Mouse (Mus musculus): ENCODE data around the gene 4930415O20Rik. TPM values are rescaled to one million over a fixed set of nuclear protein-coding genes. Genes with fewer than 3 reads are reported as not detected.

4930415O20Rik gene
- polyA plus RNA-seq, 1 experiment from 2014 or later, result 0.26 TPM

DNA sequence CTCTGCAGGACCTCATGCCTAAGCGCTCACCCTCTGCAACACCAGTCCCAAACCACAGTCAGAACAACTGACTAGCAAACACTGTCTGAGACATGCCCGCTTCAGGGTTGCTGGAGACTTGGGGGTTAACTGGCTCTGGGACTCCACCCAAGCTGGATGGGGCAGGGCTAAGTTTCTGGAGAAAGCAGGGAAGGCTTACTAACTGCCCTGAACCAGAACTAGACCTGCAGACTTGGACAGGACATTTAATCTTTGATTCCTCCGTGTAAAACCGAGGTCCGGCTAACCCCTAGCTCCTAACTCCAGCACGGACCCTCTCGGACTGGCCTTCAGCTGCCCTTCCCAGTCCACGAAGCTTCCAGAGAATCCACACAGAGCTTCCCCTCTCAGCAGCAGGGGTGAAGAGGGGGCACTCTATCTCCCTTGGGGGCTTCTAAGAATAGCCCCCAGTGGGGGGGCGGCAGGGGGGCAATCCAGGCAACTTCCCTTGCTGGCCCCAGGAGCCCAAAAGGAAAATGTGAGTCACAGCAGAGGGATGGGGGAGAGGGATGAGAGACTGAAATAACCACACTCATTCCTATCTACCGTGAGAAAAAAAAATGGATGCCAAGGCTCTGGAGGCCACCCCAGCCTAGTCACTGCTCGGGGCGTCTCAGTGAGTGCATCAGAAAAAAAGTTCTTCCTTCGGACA, 31.5 kb downstream of the 4930415O20Rik start:
- CTCF ChIA-PET, result interaction anchor here (0.8 to 2.9 kb wide), 3 partner anchors 22 to 30 kb away, joined by 3 to 12 read pairs (median 9); no protein-coding TSS in a partner anchor
- DNase-seq (ENCODE audit: low read depth, low spot score) (peak; percentile 59), ATAC-seq (peak; percentile 51)
- H3K27me3 ChIP-seq, result no peaks in the 10 kb centered on the region
- POLR2A ChIA-PET, result interaction anchor here (0.7 to 1.1 kb wide), 4 partner anchors 10 to 79 kb away, joined by 3 to 5 read pairs (median 4); no protein-coding TSS in a partner anchor
- in situ Hi-C loops (cut with MboI; ENCODE audit: low pct_unique_long_range_greater_than_20kb), result no loop called here
- no peak for TF ChIP-seq CTCF (IDR thresholded peaks at IDR 0.05)

DNA sequence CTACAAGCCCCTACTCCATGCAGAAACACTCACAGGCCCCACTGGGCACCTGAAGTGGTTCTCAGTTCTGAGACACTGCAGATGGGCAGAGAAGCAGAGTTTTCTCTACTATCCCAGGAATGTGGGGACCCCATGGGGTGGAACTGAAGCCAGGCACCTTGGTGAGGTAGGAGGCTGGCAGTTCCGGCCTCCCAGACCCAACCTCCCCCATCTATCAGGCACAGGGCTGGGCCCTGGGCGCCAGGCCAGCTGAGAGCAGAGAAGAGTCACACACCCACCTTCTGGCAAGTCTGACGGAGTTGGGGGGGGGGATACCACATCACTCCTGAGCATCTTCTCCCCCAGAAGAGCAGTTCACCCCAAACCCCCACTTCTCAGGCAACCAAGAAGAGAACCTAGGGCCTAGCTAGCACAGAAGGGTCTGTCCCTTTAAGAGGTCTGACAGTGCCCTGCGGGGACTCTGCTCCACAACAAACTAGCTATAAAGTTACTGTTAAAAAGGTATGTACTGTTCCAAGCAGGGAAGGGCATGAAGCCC, 32.2 kb downstream of the 4930415O20Rik start:
- ChIA-PET CTCF (interaction anchor here (1.0 to 2.9 kb wide), 4 partner anchors 13 to 29 kb away, joined by 3 to 12 read pairs (median 5); no protein-coding TSS in a partner anchor), POLR2A (no interaction called here)
- H3K27me3 ChIP-seq, result no peaks in the 10 kb centered on the region
- DNase-seq (ENCODE audit: low read depth, low spot score), result no peak
- peak; percentile 48 for ATAC-seq
- TF ChIP-seq CTCF (IDR thresholded peaks at IDR 0.05), result no peak
- in situ Hi-C loops (cut with MboI; ENCODE audit: low pct_unique_long_range_greater_than_20kb), result no loop called here

DNA sequence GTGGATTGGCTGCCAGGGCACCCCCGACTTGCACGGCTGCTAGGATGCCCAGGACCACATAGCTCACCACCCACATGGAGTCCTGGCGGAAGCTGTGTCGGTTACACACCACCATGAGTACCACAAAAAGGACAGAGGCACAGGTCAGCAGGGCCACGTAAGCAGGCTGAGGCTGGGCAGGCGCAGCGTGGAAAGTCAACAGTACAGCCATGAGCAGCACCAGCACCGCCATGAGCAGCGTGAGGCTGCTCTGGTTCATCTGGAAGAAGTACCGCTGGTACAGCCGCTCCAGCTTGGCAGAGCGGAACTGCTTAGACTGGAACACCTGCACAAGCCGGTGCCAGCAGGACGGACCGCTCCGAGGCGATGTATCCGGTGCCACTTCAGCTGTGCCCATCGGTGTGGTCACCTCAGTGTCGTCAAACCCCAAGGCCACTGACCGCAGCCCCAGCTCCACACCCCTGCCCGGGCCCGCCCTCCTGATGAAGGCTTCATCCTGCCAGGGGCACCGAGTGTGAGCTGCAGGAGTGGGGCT, 33.3 kb downstream of the 4930415O20Rik start:
- H3K27me3 ChIP-seq, result no peaks in the 10 kb centered on the region
- ChIA-PET CTCF (interaction anchor here (1.0 to 2.9 kb wide), 3 partner anchors 12 to 28 kb away, joined by 3 to 12 read pairs (median 6); no protein-coding TSS in a partner anchor), POLR2A (interaction anchor here (1.5 kb wide), 1 partner anchor 12 kb away, joined by 5 read pairs; no protein-coding TSS in a partner anchor)
- in situ Hi-C loops (cut with MboI; ENCODE audit: low pct_unique_long_range_greater_than_20kb), result no loop called here
- no peak for TF ChIP-seq CTCF (IDR thresholded peaks at IDR 0.05)
- ATAC-seq (no peak), DNase-seq (ENCODE audit: low read depth, low spot score) (no peak)

DNA sequence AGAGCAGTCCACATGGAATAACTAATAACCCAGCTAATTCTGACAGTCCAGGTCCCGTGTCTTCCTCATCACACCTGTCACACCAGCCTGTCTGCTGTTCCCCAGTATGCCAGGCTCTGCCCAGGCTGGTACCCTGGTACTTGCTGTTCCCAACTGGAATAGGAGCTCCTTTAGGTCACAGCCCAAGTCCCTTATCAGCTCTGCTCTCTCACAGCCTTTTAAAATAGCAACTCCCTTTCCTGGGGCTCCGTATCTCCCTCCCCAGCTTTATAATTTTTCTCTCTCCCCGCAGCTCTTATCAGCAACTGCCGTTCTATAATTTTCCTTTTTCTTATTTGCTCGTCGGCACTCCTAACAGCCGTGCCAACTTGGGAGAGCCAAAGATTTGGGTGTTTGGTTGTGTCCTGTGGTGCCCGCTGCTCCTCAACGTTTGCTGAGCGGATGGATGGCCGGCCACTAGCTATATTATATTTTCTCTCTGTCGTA, 35.3 kb downstream of the 4930415O20Rik start:
- CTCF ChIA-PET, result interaction anchor here (1.3 to 2.1 kb wide), 3 partner anchors 10 to 23 kb away, joined by 3 to 7 read pairs (median 3); no protein-coding TSS in a partner anchor
- in situ Hi-C loops (cut with MboI; ENCODE audit: low pct_unique_long_range_greater_than_20kb), result no loop called here

DNA sequence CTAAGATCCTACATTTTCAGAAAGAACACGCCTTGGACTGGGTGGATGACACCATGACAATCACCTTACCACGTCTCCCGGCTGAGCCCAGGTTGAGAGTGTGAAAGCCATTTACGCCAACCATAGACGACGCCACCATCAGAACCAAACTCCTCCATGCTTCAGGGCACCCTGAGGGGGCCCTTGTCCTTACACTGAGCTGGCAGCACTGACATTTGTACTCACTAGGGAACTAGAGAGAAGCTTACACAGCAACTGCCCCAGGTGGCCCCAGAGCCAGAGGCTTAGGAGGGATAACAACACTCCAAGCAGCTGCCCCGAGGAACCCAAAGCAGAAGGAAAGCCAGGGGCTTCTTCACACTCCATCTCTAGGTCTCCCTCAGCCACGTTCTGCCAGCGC, 35.9 kb downstream of the 4930415O20Rik start:
- ATAC-seq, result no peak
- in situ Hi-C loops (cut with MboI; ENCODE audit: low pct_unique_long_range_greater_than_20kb), result no loop called here
- no peaks in the 10 kb centered on the region for H3K27me3 ChIP-seq
- ChIA-PET CTCF (interaction anchor here (1.3 to 2.1 kb wide), 2 partner anchors 10 to 23 kb away, joined by 3 to 7 read pairs; no protein-coding TSS in a partner anchor), POLR2A (interaction anchor here (0.8 kb wide), 1 partner anchor 27 kb away, joined by 3 read pairs; no protein-coding TSS in a partner anchor)
- TF ChIP-seq CTCF (IDR thresholded peaks at IDR 0.05), result no peak
- DNase-seq (ENCODE audit: low read depth, low spot score), result no peak

More for the DNA sequence above, 35.3 kb downstream of the 4930415O20Rik start:
- POLR2A ChIA-PET, result interaction anchor here (0.6 to 1.2 kb wide), 2 partner anchors 25 to 69 kb away, joined by 3 to 4 read pairs; no protein-coding TSS in a partner anchor
- ATAC-seq (no peak), DNase-seq (ENCODE audit: low read depth, low spot score) (no peak)
- no peak for TF ChIP-seq CTCF (IDR thresholded peaks at IDR 0.05)
- H3K27me3 ChIP-seq, result no peaks in the 10 kb centered on the region

DNA sequence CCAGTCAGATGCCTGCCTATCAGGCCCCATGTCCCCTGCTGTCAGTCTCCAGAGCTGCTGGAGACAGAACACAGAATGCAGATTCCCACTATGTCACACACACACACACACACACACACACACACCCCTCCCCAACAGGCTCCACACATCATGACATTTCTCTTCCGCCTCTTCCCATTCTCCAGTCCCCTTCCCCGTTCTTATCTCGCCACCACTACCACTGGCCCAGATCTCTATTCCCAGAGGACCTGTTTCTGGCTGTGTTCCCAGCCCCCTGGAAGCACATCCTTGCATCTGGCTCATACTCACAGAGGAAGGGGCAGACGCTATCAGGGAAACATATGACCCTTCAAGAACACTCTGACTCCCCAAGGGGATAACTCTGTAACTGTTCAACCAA, 36.8 kb downstream of the 4930415O20Rik start:
- no peak for ATAC-seq
- no peak for TF ChIP-seq CTCF (IDR thresholded peaks at IDR 0.05)
- in situ Hi-C loops (cut with MboI; ENCODE audit: low pct_unique_long_range_greater_than_20kb), result no loop called here

DNA sequence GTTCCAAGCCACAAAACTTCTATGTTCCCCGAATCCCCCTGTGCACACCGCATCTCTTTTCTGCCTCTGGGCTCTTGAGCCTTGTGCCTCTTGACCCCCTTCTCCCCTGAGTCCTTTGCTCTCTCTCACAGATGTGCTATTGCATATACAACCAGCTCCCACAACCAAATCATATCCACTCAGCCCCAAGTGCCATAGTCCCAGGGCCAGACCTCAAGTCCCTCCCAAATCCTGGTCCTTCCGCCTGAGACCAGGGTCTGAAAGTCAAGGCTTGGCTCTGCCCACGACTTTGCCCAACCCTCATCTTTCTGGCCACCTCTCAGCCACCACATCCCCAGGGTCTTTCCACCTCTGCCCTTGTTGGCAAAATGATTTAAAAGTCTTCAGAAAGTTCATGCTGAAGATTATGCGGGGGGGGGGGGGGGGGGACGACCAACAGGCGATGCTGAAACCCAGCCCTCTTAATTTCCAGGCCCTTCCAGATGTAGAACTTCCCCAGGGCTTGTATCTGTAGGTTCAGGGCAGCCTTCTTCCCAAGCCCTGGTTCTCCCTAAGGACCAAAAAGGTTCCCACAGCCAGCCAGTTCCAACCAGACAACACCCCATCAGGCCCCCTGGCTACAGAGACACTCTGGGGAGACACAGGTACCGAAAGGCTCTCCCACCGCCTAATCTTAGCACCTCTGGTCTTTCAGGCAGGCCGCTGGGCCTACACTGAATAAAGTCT, 37.4 kb downstream of the 4930415O20Rik start:
- ATAC-seq, result no peak
- in situ Hi-C loops (cut with MboI; ENCODE audit: low pct_unique_long_range_greater_than_20kb), result no loop called here
- ChIA-PET POLR2A (interaction anchor here (0.6 kb wide), 1 partner anchor 28 kb away, joined by 3 read pairs; no protein-coding TSS in a partner anchor), CTCF (no interaction called here)
- no peaks in the 10 kb centered on the region for H3K27me3 ChIP-seq
- no peak for TF ChIP-seq CTCF (IDR thresholded peaks at IDR 0.05)
- DNase-seq (ENCODE audit: low read depth, low spot score), result no peak

More for the DNA sequence above, 36.8 kb downstream of the 4930415O20Rik start:
- POLR2A ChIA-PET, result interaction anchor here (0.6 kb wide), 1 partner anchor 27 kb away, joined by 3 read pairs; no protein-coding TSS in a partner anchor
- no peak for DNase-seq (ENCODE audit: low read depth, low spot score)
- no peaks in the 10 kb centered on the region for H3K27me3 ChIP-seq
- CTCF ChIA-PET, result interaction anchor here (2.1 kb wide), 1 partner anchor 24 kb away, joined by 7 read pairs; no protein-coding TSS in a partner anchor

DNA sequence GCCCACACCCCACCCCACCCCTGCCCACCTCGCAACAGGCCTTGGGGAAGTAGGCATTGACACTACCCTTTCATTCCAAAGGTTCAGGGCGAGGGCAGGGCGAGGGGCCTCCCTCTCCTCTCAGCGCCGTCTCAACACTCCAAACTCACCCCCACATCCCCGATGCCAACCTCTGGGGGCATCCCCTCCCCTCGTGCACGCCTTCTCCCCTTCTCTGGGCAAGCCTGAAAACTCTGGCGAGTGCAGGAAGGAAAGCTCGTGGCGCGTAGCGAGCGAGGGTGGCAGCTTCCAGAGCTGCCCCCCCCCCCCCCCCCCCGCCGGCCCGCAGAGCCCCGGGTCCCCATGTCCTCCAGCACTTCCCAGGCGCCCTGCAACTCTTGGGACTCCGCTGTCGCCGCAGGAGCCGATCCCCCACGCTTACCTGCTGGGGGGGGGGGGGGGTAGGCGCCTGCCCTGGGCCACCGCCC, 38.0 kb downstream of the 4930415O20Rik start:
- no peaks in the 10 kb centered on the region for H3K27me3 ChIP-seq
- ChIA-PET POLR2A (interaction anchor here (0.5 to 0.6 kb wide), 2 partner anchors 25 kb away, joined by 3 to 4 read pairs; no protein-coding TSS in a partner anchor), CTCF (no interaction called here)
- in situ Hi-C loops (cut with MboI; ENCODE audit: low pct_unique_long_range_greater_than_20kb), result no loop called here
- peak; percentile 9 for ATAC-seq
- no peak for DNase-seq (ENCODE audit: low read depth, low spot score)
- no peak for TF ChIP-seq CTCF (IDR thresholded peaks at IDR 0.05)

DNA sequence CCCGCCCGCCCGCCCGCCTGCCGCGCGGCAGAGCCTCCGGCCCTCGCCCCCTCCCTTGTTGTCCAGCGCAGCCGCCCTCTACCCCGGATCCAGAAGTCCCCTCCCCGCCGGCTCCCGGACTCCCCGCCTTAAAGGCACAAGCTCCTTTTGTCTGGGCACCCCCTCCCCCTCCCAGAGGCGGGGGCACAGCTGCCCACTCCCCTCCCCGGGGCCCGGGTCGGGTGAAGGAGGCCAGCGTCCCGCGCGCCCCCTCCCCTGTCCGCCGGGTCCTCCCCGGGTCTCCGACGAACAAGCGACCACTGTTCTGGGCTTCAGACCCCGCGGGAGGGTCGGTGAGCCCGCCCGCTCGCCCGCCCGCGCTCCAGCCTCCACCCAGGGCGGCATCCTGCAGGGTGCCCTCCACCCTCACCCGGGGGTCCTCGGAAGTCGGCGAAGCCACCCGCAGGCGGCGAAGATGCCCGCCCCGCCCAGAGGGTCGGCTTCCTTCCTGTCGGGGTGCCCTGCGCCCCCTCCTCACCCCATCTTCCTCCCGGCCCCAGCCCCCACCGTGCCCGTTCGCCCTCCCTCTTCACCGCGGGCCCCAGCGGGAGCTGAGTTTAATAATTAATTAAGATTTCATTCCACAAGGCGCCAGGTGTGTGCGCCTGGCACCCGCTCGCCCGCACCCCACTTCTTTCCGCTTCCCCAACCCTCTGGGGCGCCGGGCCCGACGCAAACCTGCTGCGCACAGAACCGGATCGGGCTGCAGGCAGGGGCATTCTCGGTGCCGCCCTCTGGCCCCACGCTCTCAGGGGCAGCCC, 38.7 kb downstream of the 4930415O20Rik start, which contains the start of gene Adcy6:
TSS of gene Adcy6 (minus strand) at position 746 of the 800 bp plus-strand sequence.
- POLR2A ChIA-PET, result interaction anchor here (0.5 to 1.1 kb wide), 4 partner anchors 9 to 25 kb away, joined by 3 to 4 read pairs (median 4); no protein-coding TSS in a partner anchor
- CTCF ChIA-PET, result interaction anchor here (1.1 to 1.6 kb wide), 2 partner anchors 29 to 30 kb away, joined by 3 to 5 read pairs; no protein-coding TSS in a partner anchor

More for the DNA sequence above, 38.7 kb downstream of the 4930415O20Rik start, which contains the start of gene Adcy6:
- ATAC-seq (peak; percentile 36), DNase-seq (ENCODE audit: low read depth, low spot score) (no peak)
- no peaks in the 10 kb centered on the region for H3K27me3 ChIP-seq
- no peak for TF ChIP-seq CTCF (IDR thresholded peaks at IDR 0.05)
- in situ Hi-C loops (cut with MboI; ENCODE audit: low pct_unique_long_range_greater_than_20kb), result no loop called here

Measured in Patski (cell line).